25 mouse cellular contexts compared by ENCODE assay signal in genomic region chr2:102011311-102011975, GRCm38 (mm10).
DNase-seq lines count a peak whose midpoint lies in the region; ATAC-seq and TF ChIP-seq lines count a peak whose summit lies in the region.
"Had no signal": no experiment of that assay in that cellular context is flagged by ENCODE, and none has a peak within 500 bp of the region (broad histone marks: within the 10 kb centered on the region; RNA-seq: fewer than 3 reads in every experiment).

No protein-coding gene starts in this region.

- DNase-seq in heart, postnatal 0 days (ENCODE audit: low spot score) = no peak
- DNase-seq in heart, adult 8-10 months (ENCODE audit: low spot score) = no peak
- DNase-seq in kidney, postnatal 0 days (ENCODE audit: low spot score) = no peak
- no peak for DNase-seq in kidney, postnatal 36 days
- DNase-seq in neural tube, embryonic 10.5 days (ENCODE audit: extremely low spot score, low spot score) = no peak
- no peak for DNase-seq in stomach, postnatal 0 days (ENCODE audit: low spot score)
- no peak for DNase-seq in cerebellum, postnatal 4 days (ENCODE audit: low spot score in 2 of 2)
- DNase-seq: adrenal gland, postnatal 25 days; cerebellum, adult 11-12 months; cerebellum, adult 9-11 months; gastrocnemius, postnatal 10 days; heart, postnatal 4 days; kidney, adult 11 months; layer of hippocampus, adult 9-11 months; right cerebral cortex, postnatal 4 days; thymus, adult 2 months; thymus, postnatal 4 days had no signal

- no peaks in the 10 kb centered on the region for H3K36me3 ChIP-seq in heart, postnatal 0 days (replicated peaks; ENCODE audit: control insufficient read depth, insufficient read depth, low read length)
- H3K36me3 ChIP-seq in kidney, postnatal 0 days (ENCODE audit: insufficient read depth, low read length) = no peaks in the 10 kb centered on the region
- H3K36me3 ChIP-seq in neural tube, embryonic 13.5 days = no peaks in the 10 kb centered on the region
- no peaks in the 10 kb centered on the region for H3K36me3 ChIP-seq in stomach, postnatal 0 days (ENCODE audit: control insufficient read depth, insufficient read depth, low read length)
- H3K36me3 ChIP-seq: hindbrain, embryonic 13.5 days; limb, embryonic 12.5 days; neural tube, embryonic 12.5 days had no signal

- TF ChIP-seq CTCF in heart, postnatal 0 days (IDR thresholded peaks at IDR 0.05; ENCODE audit: low read depth) = no peak
- TF ChIP-seq CTCF in kidney, postnatal 0 days (IDR thresholded peaks at IDR 0.05; ENCODE audit: low read depth) = no peak; the same call in 1 of the 2 replicates
- TF ChIP-seq CTCF in stomach, postnatal 0 days (IDR thresholded peaks at IDR 0.05; ENCODE audit: low read depth) = no peak

- H3K27ac ChIP-seq in heart, postnatal 0 days (ENCODE audit: low read depth) = no peak overlapping the region
- H3K27ac ChIP-seq in kidney, postnatal 0 days = peak overlapping the region; percentile 50; the same call in 1 of the 2 replicates
- H3K27ac ChIP-seq in neural tube, embryonic 13.5 days (replicated peaks) = 0 out of 2 replicates have a peak overlapping the region, but pooled peaks have one; percentile 13
- no peak overlapping the region for H3K27ac ChIP-seq in stomach, postnatal 0 days (replicated peaks)
- H3K27ac ChIP-seq: hindbrain, embryonic 13.5 days; limb, embryonic 12.5 days; liver, embryonic 14.5 days; macrophage; neural tube, embryonic 12.5 days had no signal

- no peaks in the 10 kb centered on the region for H3K27me3 ChIP-seq in heart, postnatal 0 days (ENCODE audit: control insufficient read depth, insufficient read depth, low read length)
- H3K27me3 ChIP-seq in kidney, postnatal 0 days (ENCODE audit: insufficient read depth, low read length) = no peaks in the 10 kb centered on the region
- H3K27me3 ChIP-seq in neural tube, embryonic 13.5 days = no peaks in the 10 kb centered on the region
- no peaks in the 10 kb centered on the region for H3K27me3 ChIP-seq in stomach, postnatal 0 days (ENCODE audit: control insufficient read depth, insufficient read depth, low read length)
- H3K27me3 ChIP-seq: forebrain, embryonic 13.5 days; hindbrain, embryonic 13.5 days; limb, embryonic 12.5 days; neural tube, embryonic 12.5 days had no signal

- H3K9ac ChIP-seq in heart, postnatal 0 days (replicated peaks; ENCODE audit: low read depth, low read length) = no peak overlapping the region
- H3K9ac ChIP-seq in kidney, postnatal 0 days (ENCODE audit: low read depth, low read length) = no peak overlapping the region
- no peak overlapping the region for H3K9ac ChIP-seq in neural tube, embryonic 13.5 days
- H3K9ac ChIP-seq in stomach, postnatal 0 days (ENCODE audit: low read length) = no peak overlapping the region
- H3K9ac ChIP-seq: forebrain, embryonic 13.5 days; hindbrain, embryonic 13.5 days; limb, embryonic 12.5 days; liver, embryonic 14.5 days; neural tube, embryonic 12.5 days had no signal

- H3K4me3 ChIP-seq in heart, postnatal 0 days (ENCODE audit: low read depth, low read length) = no peak overlapping the region
- H3K4me3 ChIP-seq in kidney, postnatal 0 days (replicated peaks; ENCODE audit: low read depth, low read length) = no peak overlapping the region
- no peak overlapping the region for H3K4me3 ChIP-seq in neural tube, embryonic 13.5 days
- no peak overlapping the region for H3K4me3 ChIP-seq in stomach, postnatal 0 days (ENCODE audit: low read depth, low read length)
- H3K4me3 ChIP-seq: forebrain, embryonic 13.5 days; hindbrain, embryonic 13.5 days; limb, embryonic 12.5 days; neural tube, embryonic 12.5 days had no signal

- ATAC-seq in heart, postnatal 0 days (ENCODE audit: insufficient read depth, low read depth) = 0 out of 2 replicates have a peak, but pooled peaks have one; percentile 8
- ATAC-seq in kidney, postnatal 0 days (replicated peaks; ENCODE audit: low FRiP score, low read depth) = peak; percentile 54
- ATAC-seq in neural tube, embryonic 13.5 days (ENCODE audit: low read depth) = no peak
- 0 out of 2 replicates have a peak, but pooled peaks have one; percentile 26 for ATAC-seq in stomach, postnatal 0 days (ENCODE audit: low FRiP score, low TSS enrichment)
- ATAC-seq: forebrain, embryonic 13.5 days; midbrain, embryonic 16.5 days had no signal

- no peaks in the 10 kb centered on the region for H3K9me3 ChIP-seq in heart, postnatal 0 days (replicated peaks; ENCODE audit: control insufficient read depth, low read length)
- H3K9me3 ChIP-seq in kidney, postnatal 0 days (replicated peaks; ENCODE audit: low read length) = no peaks in the 10 kb centered on the region
- H3K9me3 ChIP-seq in neural tube, embryonic 13.5 days = no peaks in the 10 kb centered on the region
- H3K9me3 ChIP-seq in stomach, postnatal 0 days (ENCODE audit: control insufficient read depth, low read length) = no peaks in the 10 kb centered on the region
- H3K9me3 ChIP-seq: forebrain, embryonic 13.5 days; hindbrain, embryonic 13.5 days; limb, embryonic 12.5 days; neural tube, embryonic 12.5 days had no signal

- H3K4me1 ChIP-seq in heart, postnatal 0 days (ENCODE audit: control insufficient read depth, insufficient read depth) = no peaks in the 10 kb centered on the region; the same call in 1 of the 2 replicates
- peaks cover 19% of the 10 kb centered on the region for H3K4me1 ChIP-seq in kidney, postnatal 0 days (replicated peaks; ENCODE audit: insufficient read depth, low read length)
- H3K4me1 ChIP-seq in neural tube, embryonic 13.5 days (replicated peaks) = peaks cover 39% of the 10 kb centered on the region
- no peaks in the 10 kb centered on the region for H3K4me1 ChIP-seq in stomach, postnatal 0 days (replicated peaks; ENCODE audit: control insufficient read depth, insufficient read depth)

- 62% methylated on average over 6 of the region's 6 CpGs for WGBS in heart, postnatal 0 days
- 35% methylated on average over 6 of the region's 6 CpGs for WGBS in kidney, postnatal 0 days
- 57% methylated on average over 6 of the region's 6 CpGs for WGBS in neural tube, embryonic 13.5 days
- WGBS in stomach, postnatal 0 days = 65% methylated on average over 6 of the region's 6 CpGs

- no peak overlapping the region for H3K4me2 ChIP-seq in heart, postnatal 0 days (ENCODE audit: low read depth, low read length)
- H3K4me2 ChIP-seq in kidney, postnatal 0 days (ENCODE audit: low read length) = no peak overlapping the region
- no peak overlapping the region for H3K4me2 ChIP-seq in neural tube, embryonic 13.5 days
- no peak overlapping the region for H3K4me2 ChIP-seq in stomach, postnatal 0 days (replicated peaks; ENCODE audit: low read depth)
- H3K4me2 ChIP-seq: forebrain, embryonic 13.5 days; hindbrain, embryonic 13.5 days; limb, embryonic 12.5 days; neural tube, embryonic 12.5 days had no signal

- TF ChIP-seq EP300 in heart, postnatal 0 days (IDR thresholded peaks at IDR 0.05; ENCODE audit: low read depth) = no peak
- TF ChIP-seq EP300 in stomach, postnatal 0 days (optimal IDR thresholded peaks at IDR 0.05) = no peak

Comparison
In these comparisons a context has a peak if more than half of its experiments do, and no peak if none do; other contexts are left out.
1. H3K27ac ChIP-seq: peak in kidney, postnatal 0 days (single experiment) and neural tube, embryonic 13.5 days (single experiment); none in heart, postnatal 0 days (single experiment) and stomach, postnatal 0 days (single experiment).